Mouse (Mus musculus): ENCODE data around the gene Cst6. TPM values are rescaled to one million over a fixed set of nuclear protein-coding genes. Genes with fewer than 3 reads are reported as not detected.

Gene Cst6
- polyA plus RNA-seq, 1 experiment, result 874 TPM

- Histone ChIP-seq H3K36me3 (ENCODE audit: control insufficient read depth, insufficient read depth, low read length) (peaks cover 19% of the 10 kb centered on the region), H3K4me1 (ENCODE audit: control insufficient read depth, insufficient read depth, insufficient read length, low read length) (peaks cover 11% of the 10 kb centered on the region; the same call in 1 of the 2 replicates), H3K27ac (ENCODE audit: insufficient read depth, low read depth, low read length) (peak overlapping the region; percentile 63), H3K4me3 (ENCODE audit: low read depth, low read length) (peak overlapping the region; percentile 95), H3K27me3 (ENCODE audit: control insufficient read depth, insufficient read depth, low read length) (no peaks in the 10 kb centered on the region)
- no peak for TF ChIP-seq POLR2A (IDR thresholded peaks at IDR 0.05; ENCODE audit: low read depth, low read length)
- no peak for TF ChIP-seq CTCF (IDR thresholded peaks at IDR 0.05; ENCODE audit: extremely low read depth, insufficient read length, insufficient replicate concordance, low read depth, low read length)
- under 1% methylated on average over 43 of the region's 43 CpGs for WGBS
Observed at GRCm38 (mm10) chr19:5388011-5388441, 38.7 kb upstream of the Cst6 start.

GRCm38 (mm10) chr19:5384715-5385114, 35.3 kb upstream of the Cst6 start:
- H3K36me3 ChIP-seq (ENCODE audit: control insufficient read depth, insufficient read depth, low read length), result peaks cover 51% of the 10 kb centered on the region
- 88% methylated on average over 8 of the region's 8 CpGs for WGBS
- no peak for TF ChIP-seq POLR2A (IDR thresholded peaks at IDR 0.05; ENCODE audit: low read depth, low read length)
- TF ChIP-seq CTCF (IDR thresholded peaks at IDR 0.05; ENCODE audit: extremely low read depth, insufficient read length, insufficient replicate concordance, low read depth, low read length), result no peak
- H3K4me1 ChIP-seq (ENCODE audit: control insufficient read depth, insufficient read depth, insufficient read length, low read length), result peaks cover 5% of the 10 kb centered on the region; the same call in 1 of the 2 replicates
- H3K27me3 ChIP-seq (ENCODE audit: control insufficient read depth, insufficient read depth, low read length), result no peaks in the 10 kb centered on the region
- H3K27ac ChIP-seq (ENCODE audit: insufficient read depth, low read depth, low read length), result no peak overlapping the region
- no peak overlapping the region for H3K4me3 ChIP-seq (ENCODE audit: low read depth, low read length)

- 96% methylated on average over 12 of the region's 12 CpGs for WGBS
- TF ChIP-seq CTCF (IDR thresholded peaks at IDR 0.05; ENCODE audit: extremely low read depth, insufficient read length, insufficient replicate concordance, low read depth, low read length), result no peak
- no peak for TF ChIP-seq POLR2A (IDR thresholded peaks at IDR 0.05; ENCODE audit: low read depth, low read length)
- peaks cover 65% of the 10 kb centered on the region for H3K36me3 ChIP-seq (ENCODE audit: control insufficient read depth, insufficient read depth, low read length)
Observed at GRCm38 (mm10) chr19:5383326-5383725, 34.0 kb upstream of the Cst6 start.

GRCm38 (mm10) chr19:5377446-5377845, 28.1 kb upstream of the Cst6 start:
- TF ChIP-seq CTCF (IDR thresholded peaks at IDR 0.05; ENCODE audit: extremely low read depth, insufficient read length, insufficient replicate concordance, low read depth, low read length) (no peak), POLR2A (IDR thresholded peaks at IDR 0.05; ENCODE audit: low read depth, low read length) (no peak)
- H3K4me1 ChIP-seq (ENCODE audit: control insufficient read depth, insufficient read depth, insufficient read length, low read length), result peaks cover 17% of the 10 kb centered on the region; the same call in 1 of the 2 replicates
- H3K27me3 ChIP-seq (ENCODE audit: control insufficient read depth, insufficient read depth, low read length), result no peaks in the 10 kb centered on the region
- no peak overlapping the region for H3K27ac ChIP-seq (ENCODE audit: insufficient read depth, low read depth, low read length)
- peaks cover 45% of the 10 kb centered on the region for H3K36me3 ChIP-seq (ENCODE audit: control insufficient read depth, insufficient read depth, low read length)
- 87% methylated on average over 1 of the region's 1 CpGs for WGBS
- H3K4me3 ChIP-seq (ENCODE audit: low read depth, low read length), result no peak overlapping the region

More at GRCm38 (mm10) chr19:5383326-5383725, 34.0 kb upstream of the Cst6 start:
- Histone ChIP-seq H3K27ac (ENCODE audit: insufficient read depth, low read depth, low read length) (no peak overlapping the region), H3K4me3 (ENCODE audit: low read depth, low read length) (no peak overlapping the region), H3K4me1 (ENCODE audit: control insufficient read depth, insufficient read depth, insufficient read length, low read length) (no peaks in the 10 kb centered on the region; the same call in 1 of the 2 replicates), H3K27me3 (ENCODE audit: control insufficient read depth, insufficient read depth, low read length) (no peaks in the 10 kb centered on the region)

- TF ChIP-seq POLR2A (IDR thresholded peaks at IDR 0.05; ENCODE audit: low read depth, low read length), result no peak
- TF ChIP-seq CTCF (IDR thresholded peaks at IDR 0.05; ENCODE audit: extremely low read depth, insufficient read length, insufficient replicate concordance, low read depth, low read length), result no peak
- Histone ChIP-seq H3K4me3 (ENCODE audit: low read depth, low read length) (peak overlapping the region; percentile 38), H3K27ac (ENCODE audit: insufficient read depth, low read depth, low read length) (peak overlapping the region; percentile 97), H3K4me1 (ENCODE audit: control insufficient read depth, insufficient read depth, insufficient read length, low read length) (peaks cover 17% of the 10 kb centered on the region; the same call in 1 of the 2 replicates), H3K27me3 (ENCODE audit: control insufficient read depth, insufficient read depth, low read length) (no peaks in the 10 kb centered on the region), H3K36me3 (ENCODE audit: control insufficient read depth, insufficient read depth, low read length) (peaks cover 35% of the 10 kb centered on the region)
- WGBS, result 34% methylated on average over 4 of the region's 4 CpGs
Observed at GRCm38 (mm10) chr19:5374748-5375147, 25.4 kb upstream of the Cst6 start.

- Histone ChIP-seq H3K36me3 (ENCODE audit: control insufficient read depth, insufficient read depth, low read length) (peaks cover 34% of the 10 kb centered on the region), H3K4me3 (ENCODE audit: low read depth, low read length) (peak overlapping the region; percentile 38), H3K4me1 (ENCODE audit: control insufficient read depth, insufficient read depth, insufficient read length, low read length) (peaks cover 17% of the 10 kb centered on the region; the same call in 1 of the 2 replicates), H3K27me3 (ENCODE audit: control insufficient read depth, insufficient read depth, low read length) (no peaks in the 10 kb centered on the region), H3K27ac (ENCODE audit: insufficient read depth, low read depth, low read length) (peak overlapping the region; percentile 97)
- TF ChIP-seq CTCF (IDR thresholded peaks at IDR 0.05; ENCODE audit: extremely low read depth, insufficient read length, insufficient replicate concordance, low read depth, low read length) (no peak), POLR2A (IDR thresholded peaks at IDR 0.05; ENCODE audit: low read depth, low read length) (no peak)
- 35% methylated on average over 4 of the region's 4 CpGs for whole genome bisulfite sequencing
Observed at GRCm38 (mm10) chr19:5374177-5374576, 24.8 kb upstream of the Cst6 start.

GRCm38 (mm10) chr19:5372724-5373123, 23.4 kb upstream of the Cst6 start:
- Histone ChIP-seq H3K4me3 (ENCODE audit: low read depth, low read length) (no peak overlapping the region), H3K27me3 (ENCODE audit: control insufficient read depth, insufficient read depth, low read length) (no peaks in the 10 kb centered on the region), H3K4me1 (ENCODE audit: control insufficient read depth, insufficient read depth, insufficient read length, low read length) (peaks cover 22% of the 10 kb centered on the region; the same call in 1 of the 2 replicates), H3K27ac (ENCODE audit: insufficient read depth, low read depth, low read length) (no peak overlapping the region), H3K36me3 (ENCODE audit: control insufficient read depth, insufficient read depth, low read length) (peaks cover 27% of the 10 kb centered on the region)
- 95% methylated on average over 7 of the region's 7 CpGs for WGBS
- TF ChIP-seq POLR2A (IDR thresholded peaks at IDR 0.05; ENCODE audit: low read depth, low read length) (no peak), CTCF (IDR thresholded peaks at IDR 0.05; ENCODE audit: extremely low read depth, insufficient read length, insufficient replicate concordance, low read depth, low read length) (no peak)

All from small intestine, adult 2 months (tissue).